Mouse (Mus musculus) midbrain, embryonic 13.5 days (tissue): ENCODE data around the gene Gzmm. TPM values are rescaled to one million over a fixed set of nuclear protein-coding genes. Genes with fewer than 3 reads are reported as not detected.

Experiments used
- ATAC-seq: fragments of 200-750 bp; cut with Nextera tagmentation; 2 replicates; pipeline ENCODE4 v1.8.0; 2017; ENCODE audit warnings: mild to moderate bottlenecking, moderate TSS enrichment, moderate library complexity
- H3K27ac ChIP-seq: fragments of 300-500 bp; sonication (generic); 2 replicates; pipeline ENCODE4 v1.5.1; 2015; ENCODE audit warnings: inconsistent platforms, mild to moderate bottlenecking, moderate library complexity
- H3K27me3 ChIP-seq: fragments of 300-500 bp; sonication (generic); 2 replicates; pipeline ENCODE4 v1.6.1; 2015; ENCODE audit warnings: mild to moderate bottlenecking, inconsistent platforms
- H3K36me3 ChIP-seq: fragments of 300-500 bp; sonication (generic); 2 replicates; pipeline ENCODE4 v1.6.1; 2015; ENCODE audit warnings: mild to moderate bottlenecking, inconsistent platforms
- H3K4me1 ChIP-seq: fragments of 300-500 bp; sonication (generic); replicated peaks from 2 replicates; pipeline ENCODE4 v1.6.1; 2015; ENCODE audit warnings: inconsistent platforms
- H3K4me2 ChIP-seq: fragments of 300-500 bp; sonication (generic); replicated peaks from 2 replicates; pipeline ENCODE4 v1.6.1; 2015; ENCODE audit warnings: moderate library complexity, mild to moderate bottlenecking, inconsistent platforms
- H3K4me3 ChIP-seq: fragments of 300-500 bp; sonication (generic); replicated peaks from 2 replicates; pipeline ENCODE4 v1.5.1; 2015; ENCODE audit warnings: mild to moderate bottlenecking, inconsistent platforms
- H3K9ac ChIP-seq: fragments of 300-500 bp; sonication (generic); replicated peaks from 2 replicates; pipeline ENCODE4 v1.6.1; 2015; ENCODE audit warnings: mild to moderate bottlenecking, inconsistent platforms
- H3K9me3 ChIP-seq: fragments of 300-500 bp; sonication (generic); 2 replicates; pipeline ENCODE4 v1.6.1; 2016; ENCODE audit warnings: mild to moderate bottlenecking, inconsistent platforms
- WGBS: fragments of 180-500 bp; shearing (Covaris S2); methylation state at CpG from one replicate; pipeline ENCODE4 v1.1.7; 2015; 5-methylcytosine and 5-hydroxymethylcytosine counted together
- polyA plus RNA-seq: library from polyadenylated mRNA; unstranded; fragments of >200 nt; fragmentation: Nextera tagmentation; extraction: Ambion mirVana; gene quantifications from 2 replicates; pipeline ENCODE4 v1.2.1, GENCODE M21; 2015

Gzmm gene
- polyA plus RNA-seq, 1 experiment from 2014 or later, result 1.4 TPM

GRCm38 (mm10) chr10:79682916-79683582, 5.8 kb upstream of the Gzmm start:
- WGBS, result 4% methylated on average over 10 of the region's 10 CpGs
- peak overlapping the region; percentile 99 for H3K4me2 ChIP-seq
- peaks cover 27% of the 10 kb centered on the region for H3K4me1 ChIP-seq
- 0 out of 2 replicates have a peak overlapping the region, but pooled peaks have one; percentile 39 for H3K27ac ChIP-seq
- H3K36me3 ChIP-seq, result peaks cover 39% of the 10 kb centered on the region
- peak overlapping the region; percentile 88 for H3K9ac ChIP-seq
- H3K4me3 ChIP-seq, result peak overlapping the region; percentile 90
- no peaks in the 10 kb centered on the region for H3K9me3 ChIP-seq
- no peaks in the 10 kb centered on the region for H3K27me3 ChIP-seq
- no peak for ATAC-seq

- Histone ChIP-seq H3K9me3 (no peaks in the 10 kb centered on the region), H3K9ac (peak overlapping the region; percentile 88; the same call in 1 of the 2 replicates), H3K4me1 (peaks cover 27% of the 10 kb centered on the region), H3K4me2 (peak overlapping the region; percentile 99), H3K36me3 (peaks cover 48% of the 10 kb centered on the region), H3K4me3 (peak overlapping the region; percentile 90), H3K27me3 (no peaks in the 10 kb centered on the region), H3K27ac (no peak overlapping the region)
- 93% methylated on average over 6 of the region's 6 CpGs for WGBS
- no peak for ATAC-seq
Observed at GRCm38 (mm10) chr10:79683726-79684640, 4.8 kb upstream of the Gzmm start.

GRCm38 (mm10) chr10:79684770-79685600, 3.8 kb upstream of the Gzmm start:
- H3K27me3 ChIP-seq, result no peaks in the 10 kb centered on the region
- no peak overlapping the region for H3K27ac ChIP-seq
- no peaks in the 10 kb centered on the region for H3K9me3 ChIP-seq
- peaks cover 53% of the 10 kb centered on the region for H3K36me3 ChIP-seq
- H3K4me3 ChIP-seq, result no peak overlapping the region
- ATAC-seq, result no peak
- H3K9ac ChIP-seq, result no peak overlapping the region
- WGBS, result 95% methylated on average over 25 of the region's 25 CpGs
- peaks cover 27% of the 10 kb centered on the region for H3K4me1 ChIP-seq
- no peak overlapping the region for H3K4me2 ChIP-seq

- H3K27me3 ChIP-seq, result no peaks in the 10 kb centered on the region
- no peak overlapping the region for H3K4me2 ChIP-seq
- no peak for ATAC-seq
- no peak overlapping the region for H3K4me3 ChIP-seq
- no peak overlapping the region for H3K9ac ChIP-seq
- peaks cover 53% of the 10 kb centered on the region for H3K36me3 ChIP-seq
- peaks cover 22% of the 10 kb centered on the region for H3K4me1 ChIP-seq
- WGBS, result 90% methylated on average over 2 of the region's 2 CpGs
- H3K27ac ChIP-seq, result no peak overlapping the region
- H3K9me3 ChIP-seq, result no peaks in the 10 kb centered on the region
Observed at GRCm38 (mm10) chr10:79686219-79686618, 2.6 kb upstream of the Gzmm start.

- H3K9me3 ChIP-seq, result no peaks in the 10 kb centered on the region
- H3K36me3 ChIP-seq, result peaks cover 53% of the 10 kb centered on the region
- no peak overlapping the region for H3K9ac ChIP-seq
- WGBS, result 100% methylated on average over 1 of the region's 1 CpGs
- H3K27me3 ChIP-seq, result no peaks in the 10 kb centered on the region
- H3K27ac ChIP-seq, result no peak overlapping the region
- no peak overlapping the region for H3K4me2 ChIP-seq
- no peak for ATAC-seq
- H3K4me3 ChIP-seq, result no peak overlapping the region
- peaks cover 20% of the 10 kb centered on the region for H3K4me1 ChIP-seq
Observed at GRCm38 (mm10) chr10:79686691-79687090, 2.1 kb upstream of the Gzmm start.

GRCm38 (mm10) chr10:79687513-79687912, 1.3 kb upstream of the Gzmm start:
- no peak for ATAC-seq
- Histone ChIP-seq H3K36me3 (peaks cover 53% of the 10 kb centered on the region), H3K4me1 (peaks cover 20% of the 10 kb centered on the region), H3K4me2 (no peak overlapping the region), H3K27ac (no peak overlapping the region), H3K4me3 (no peak overlapping the region), H3K27me3 (no peaks in the 10 kb centered on the region), H3K9me3 (no peaks in the 10 kb centered on the region), H3K9ac (no peak overlapping the region)
- 97% methylated on average over 6 of the region's 6 CpGs for WGBS

GRCm38 (mm10) chr10:79689178-79689577, 358 bp downstream of the Gzmm start:
- peaks cover 4% of the 10 kb centered on the region for H3K4me1 ChIP-seq
- H3K4me3 ChIP-seq, result no peak overlapping the region
- H3K9me3 ChIP-seq, result no peaks in the 10 kb centered on the region
- no peak overlapping the region for H3K9ac ChIP-seq
- H3K27me3 ChIP-seq, result no peaks in the 10 kb centered on the region
- no peak overlapping the region for H3K27ac ChIP-seq
- WGBS, result 91% methylated on average over 3 of the region's 3 CpGs
- peaks cover 52% of the 10 kb centered on the region for H3K36me3 ChIP-seq
- H3K4me2 ChIP-seq, result no peak overlapping the region
- no peak for ATAC-seq

- Histone ChIP-seq H3K36me3 (peaks cover 23% of the 10 kb centered on the region), H3K9ac (no peak overlapping the region), H3K4me3 (no peak overlapping the region), H3K4me1 (no peaks in the 10 kb centered on the region; the same call in 1 of the 2 replicates), H3K27me3 (no peaks in the 10 kb centered on the region), H3K9me3 (no peaks in the 10 kb centered on the region), H3K27ac (no peak overlapping the region), H3K4me2 (no peak overlapping the region)
- 93% methylated on average over 2 of the region's 2 CpGs for WGBS
- no peak for ATAC-seq
Observed at GRCm38 (mm10) chr10:79691986-79692548, 3.2 kb downstream of the Gzmm start.

- Histone ChIP-seq H3K27ac (no peak overlapping the region), H3K9me3 (no peaks in the 10 kb centered on the region), H3K9ac (no peak overlapping the region; the same call in 1 of the 2 replicates), H3K27me3 (no peaks in the 10 kb centered on the region), H3K4me3 (no peak overlapping the region), H3K36me3 (peaks cover 6% of the 10 kb centered on the region), H3K4me1 (no peaks in the 10 kb centered on the region; the same call in 1 of the 2 replicates), H3K4me2 (no peak overlapping the region)
- ATAC-seq, result no peak
- 80% methylated on average over 12 of the region's 12 CpGs for WGBS
Observed at GRCm38 (mm10) chr10:79693580-79694378, 5.0 kb downstream of the Gzmm start.

GRCm38 (mm10) chr10:79694379-79694655, 5.5 kb downstream of the Gzmm start:
- ATAC-seq, result no peak
- Histone ChIP-seq H3K4me2 (no peak overlapping the region), H3K4me1 (no peaks in the 10 kb centered on the region; the same call in 1 of the 2 replicates), H3K36me3 (peaks cover under 1% of the 10 kb centered on the region), H3K4me3 (no peak overlapping the region), H3K9ac (0 out of 2 replicates have a peak overlapping the region, but pooled peaks have one; percentile 7), H3K27me3 (no peaks in the 10 kb centered on the region), H3K9me3 (no peaks in the 10 kb centered on the region), H3K27ac (no peak overlapping the region)
- WGBS, result 87% methylated on average over 6 of the region's 6 CpGs
